Mouse (Mus musculus): Measurements from ENCODE around the gene Aldh16a1.

DNA sequence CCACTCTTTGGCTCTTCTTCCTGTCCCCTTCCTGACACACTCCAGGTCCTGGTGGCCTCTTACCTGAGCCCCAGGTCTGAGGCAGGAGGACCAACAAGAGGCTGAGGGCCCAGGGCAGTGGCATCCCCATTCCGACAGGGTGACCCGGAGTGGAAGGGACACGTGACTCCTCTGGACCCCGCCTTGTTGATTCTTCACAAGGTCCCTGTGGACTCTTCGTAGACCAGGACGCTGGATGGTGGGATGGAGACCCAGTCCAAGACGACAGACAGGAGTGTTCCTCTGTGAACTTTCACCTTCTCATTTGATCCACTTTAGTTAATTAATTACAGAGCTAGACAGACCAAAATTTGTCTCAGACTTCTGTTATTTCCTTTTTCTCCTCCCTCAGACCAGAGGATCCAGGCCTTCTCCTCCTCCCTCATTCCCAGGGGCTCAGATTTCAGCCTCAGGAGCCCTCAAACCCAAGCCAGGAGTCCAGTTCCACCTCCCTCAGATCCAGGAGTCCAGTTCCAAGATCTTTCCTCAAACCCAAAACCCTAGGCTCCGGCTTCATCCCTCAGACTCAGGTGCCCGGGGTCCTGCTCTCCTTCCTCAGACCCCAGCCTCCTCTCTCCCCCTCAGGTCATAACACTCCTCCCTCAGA, 51.3 kb downstream of the Aldh16a1 start:
- TF ChIP-seq CTCF (conservative IDR thresholded peaks at IDR 0.05 in 1 of 2, IDR thresholded peaks at IDR 0.05 in 1 of 2; ENCODE audit: low read depth in 2 of 2, low read length in 2 of 2) (no peak), CHD2 (IDR thresholded peaks at IDR 0.05; ENCODE audit: low read length) (no peak), USF1 (IDR thresholded peaks at IDR 0.05; ENCODE audit: low read depth, low read length) (no peak), UBTF (IDR thresholded peaks at IDR 0.05; ENCODE audit: low read depth, low read length) (no peak), MEF2A (IDR thresholded peaks at IDR 0.05; ENCODE audit: borderline replicate concordance, low read depth, low read length) (no peak), USF2 (conservative IDR thresholded peaks at IDR 0.05; ENCODE audit: low read depth, low read length) (no peak), GABPA (IDR thresholded peaks at IDR 0.05; ENCODE audit: insufficient replicate concordance, low read depth, low read length) (no peak), NELFE (IDR thresholded peaks at IDR 0.05; ENCODE audit: low read depth, low read length) (no peak), ZKSCAN1 (IDR thresholded peaks at IDR 0.05; ENCODE audit: borderline replicate concordance, low read depth, low read length) (no peak), MAX (IDR thresholded peaks at IDR 0.05; ENCODE audit: low read length) (no peak), POLR2AphosphoS2 (IDR thresholded peaks at IDR 0.05; ENCODE audit: low read depth, low read length) (no peak), MYC (IDR thresholded peaks at IDR 0.05; ENCODE audit: low read depth, low read length) (no peak), JUND (conservative IDR thresholded peaks at IDR 0.05; ENCODE audit: low read depth, low read length) (no peak), E2F4 (IDR thresholded peaks at IDR 0.05; ENCODE audit: insufficient replicate concordance, low read depth, low read length) (no peak)

Data from CH12.LX (cell line).